Mouse (Mus musculus) intestine, embryonic 15.5 days (tissue): ENCODE measurements at regions not wholly inside any gene's neighbourhood (a gene's known extent, or its start where the extent isn't known, plus 50 kb on each side); places are given as distances from the start of the nearest gene placed in this dataset.

ENCODE experiments used
- ATAC-seq: fragments of 200-750 bp; cut with Nextera tagmentation; 2 replicates; pipeline ENCODE4 v1.8.0; 2017; ENCODE audit warnings: moderate TSS enrichment, moderate library complexity
- H3K27ac ChIP-seq: fragments of 300-500 bp; sonication (generic); 2 replicates; pipeline ENCODE4 v1.5.1; 2015; ENCODE audit warnings: mild to moderate bottlenecking, inconsistent platforms
- H3K27me3 ChIP-seq: fragments of 300-500 bp; sonication (generic); replicated peaks from 2 replicates; pipeline ENCODE4 v1.6.1; 2015; ENCODE audit warnings: inconsistent platforms
- H3K36me3 ChIP-seq: fragments of 300-500 bp; sonication (generic); 2 replicates; pipeline ENCODE4 v1.6.1; 2015; ENCODE audit warnings: inconsistent platforms
- H3K4me1 ChIP-seq: fragments of 300-500 bp; sonication (generic); replicated peaks from 2 replicates; pipeline ENCODE4 v1.6.1; 2015; ENCODE audit warnings: inconsistent platforms
- H3K4me2 ChIP-seq: fragments of 300-500 bp; sonication (generic); replicated peaks from 2 replicates; pipeline ENCODE4 v1.6.1; 2015; ENCODE audit warnings: mild to moderate bottlenecking, inconsistent platforms
- H3K4me3 ChIP-seq: fragments of 300-500 bp; sonication (generic); replicated peaks from 2 replicates; pipeline ENCODE4 v1.5.1; 2015; ENCODE audit warnings: inconsistent platforms
- H3K9ac ChIP-seq: fragments of 300-500 bp; sonication (generic); 2 replicates; pipeline ENCODE4 v1.6.1; 2015; ENCODE audit warnings: inconsistent platforms
- H3K9me3 ChIP-seq: fragments of 300-500 bp; sonication (generic); 2 replicates; pipeline ENCODE4 v1.6.1; 2016; ENCODE audit warnings: inconsistent platforms
- WGBS: fragments of 180-500 bp; shearing (Covaris S2); methylation state at CpG from one replicate; pipeline ENCODE4 v1.1.7; 2015; 5-methylcytosine and 5-hydroxymethylcytosine counted together

DNA sequence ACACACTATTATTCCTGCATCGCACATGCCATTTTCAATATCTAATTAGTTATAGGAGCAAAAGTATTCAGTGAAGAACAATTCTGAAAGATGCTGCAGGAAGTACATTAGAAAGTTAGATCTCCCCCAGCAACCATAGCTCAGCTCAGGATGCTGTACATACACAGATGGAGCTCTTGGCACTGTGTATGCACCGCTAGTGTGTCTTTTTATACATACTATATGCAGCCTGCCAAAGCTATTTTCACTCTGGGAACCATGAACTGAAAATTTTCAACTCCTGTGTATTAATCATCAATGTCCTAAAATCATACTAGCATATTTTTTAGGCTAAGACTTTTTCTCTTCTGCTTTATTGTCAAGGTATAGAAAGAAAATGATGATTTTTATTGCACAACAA is 944.5 kb downstream of the Fam19a2 start:
- no peak overlapping the region for H3K27ac ChIP-seq
- WGBS, result 87% methylated on average over 2 of the region's 2 CpGs
- H3K4me3 ChIP-seq, result no peak overlapping the region
- no peak overlapping the region for H3K4me2 ChIP-seq
- ATAC-seq, result no peak
- H3K9me3 ChIP-seq, result no peaks in the 10 kb centered on the region
- no peaks in the 10 kb centered on the region for H3K27me3 ChIP-seq
- no peaks in the 10 kb centered on the region for H3K36me3 ChIP-seq
- no peaks in the 10 kb centered on the region for H3K4me1 ChIP-seq
- no peak overlapping the region for H3K9ac ChIP-seq

GRCm38 (mm10) chr10:124219461-124219860 is 955.7 kb downstream of the Fam19a2 start:
- no peaks in the 10 kb centered on the region for H3K36me3 ChIP-seq
- no peak overlapping the region for H3K9ac ChIP-seq
- H3K4me1 ChIP-seq, result no peaks in the 10 kb centered on the region
- no peak for ATAC-seq
- no peak overlapping the region for H3K4me2 ChIP-seq
- no peak overlapping the region for H3K27ac ChIP-seq
- no peak overlapping the region for H3K4me3 ChIP-seq
- H3K27me3 ChIP-seq, result no peaks in the 10 kb centered on the region
- no peaks in the 10 kb centered on the region for H3K9me3 ChIP-seq
- WGBS, result 92% methylated on average over 1 of the region's 1 CpGs

GRCm38 (mm10) chr10:124222068-124222467 is 958.3 kb downstream of the Fam19a2 start:
- no peak overlapping the region for H3K27ac ChIP-seq
- ATAC-seq, result no peak
- WGBS, result 60% methylated on average over 2 of the region's 2 CpGs

GRCm38 (mm10) chr10:124227061-124227460 is 963.3 kb downstream of the Fam19a2 start:
- no peak for ATAC-seq
- no peaks in the 10 kb centered on the region for H3K27me3 ChIP-seq
- H3K27ac ChIP-seq, result no peak overlapping the region
- 97% methylated on average over 1 of the region's 1 CpGs for WGBS
- H3K9me3 ChIP-seq, result no peaks in the 10 kb centered on the region
- H3K9ac ChIP-seq, result no peak overlapping the region
- no peak overlapping the region for H3K4me2 ChIP-seq
- H3K36me3 ChIP-seq, result no peaks in the 10 kb centered on the region
- H3K4me1 ChIP-seq, result no peaks in the 10 kb centered on the region
- H3K4me3 ChIP-seq, result no peak overlapping the region

More at GRCm38 (mm10) chr10:124222068-124222467, 958.3 kb downstream of the Fam19a2 start:
- H3K4me1 ChIP-seq, result no peaks in the 10 kb centered on the region
- no peak overlapping the region for H3K4me3 ChIP-seq
- H3K9me3 ChIP-seq, result no peaks in the 10 kb centered on the region
- H3K9ac ChIP-seq, result no peak overlapping the region
- H3K4me2 ChIP-seq, result no peak overlapping the region
- no peaks in the 10 kb centered on the region for H3K36me3 ChIP-seq
- no peaks in the 10 kb centered on the region for H3K27me3 ChIP-seq

DNA sequence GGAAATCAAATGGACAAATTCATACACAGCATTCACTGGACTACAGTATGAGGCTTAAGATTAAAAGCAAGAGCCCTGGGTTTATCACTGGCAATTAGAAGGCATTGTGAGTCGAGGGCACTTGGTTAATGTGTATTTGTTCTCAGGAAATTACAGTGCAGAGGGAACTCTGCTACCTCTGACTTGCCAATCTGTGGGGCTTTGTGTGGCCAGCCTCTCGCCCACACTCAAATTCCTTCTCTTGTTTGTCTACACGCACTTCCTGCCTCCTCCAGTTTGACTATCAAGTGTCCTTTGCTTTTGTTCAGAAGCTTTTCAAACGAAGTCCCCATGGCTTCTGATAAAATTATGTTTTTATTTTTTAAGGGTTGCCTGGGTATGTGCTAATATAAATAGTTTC is 985.6 kb downstream of the Fam19a2 start:
- H3K4me2 ChIP-seq, result no peak overlapping the region
- no peak overlapping the region for H3K27ac ChIP-seq
- H3K4me1 ChIP-seq, result no peaks in the 10 kb centered on the region
- no peak overlapping the region for H3K9ac ChIP-seq
- H3K27me3 ChIP-seq, result no peaks in the 10 kb centered on the region
- H3K9me3 ChIP-seq, result no peaks in the 10 kb centered on the region
- WGBS, result 29% methylated on average over 4 of the region's 4 CpGs
- ATAC-seq, result no peak
- no peak overlapping the region for H3K4me3 ChIP-seq
- no peaks in the 10 kb centered on the region for H3K36me3 ChIP-seq

DNA sequence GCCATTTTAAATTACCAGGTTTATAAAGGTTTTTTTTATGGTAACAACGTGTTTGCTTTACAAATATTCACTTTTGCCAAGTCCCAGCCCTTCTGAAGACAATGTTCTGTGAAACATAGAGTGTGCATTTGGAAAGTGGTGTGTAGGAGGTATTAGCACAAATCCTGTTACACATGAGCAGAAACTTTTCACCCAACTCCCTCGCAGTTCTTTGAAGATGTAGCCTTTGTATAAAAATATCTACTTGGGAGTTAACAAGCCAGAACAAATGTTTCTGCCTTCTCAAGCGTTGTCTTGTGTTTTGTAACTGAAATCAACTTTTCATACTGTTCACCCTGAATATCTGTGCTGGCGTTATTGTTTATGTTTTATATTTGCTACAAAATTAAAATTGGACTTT is 986.2 kb downstream of the Fam19a2 start:
- Histone ChIP-seq H3K36me3 (no peaks in the 10 kb centered on the region), H3K9me3 (no peaks in the 10 kb centered on the region), H3K27me3 (no peaks in the 10 kb centered on the region), H3K9ac (no peak overlapping the region), H3K4me1 (no peaks in the 10 kb centered on the region), H3K4me2 (no peak overlapping the region), H3K27ac (no peak overlapping the region), H3K4me3 (no peak overlapping the region)
- no peak for ATAC-seq
- WGBS, result 55% methylated on average over 4 of the region's 4 CpGs

- Histone ChIP-seq H3K27me3 (no peaks in the 10 kb centered on the region), H3K4me2 (peak overlapping the region; percentile 49), H3K4me3 (peak overlapping the region; percentile 15; the same call in 1 of the 2 replicates), H3K27ac (no peak overlapping the region), H3K9me3 (no peaks in the 10 kb centered on the region), H3K9ac (no peak overlapping the region), H3K4me1 (0 out of 2 replicates have a peak, but pooled peaks cover 2% of the 10 kb centered on the region), H3K36me3 (no peaks in the 10 kb centered on the region)
- no peak for ATAC-seq
- WGBS, result 42% methylated on average over 18 of the region's 18 CpGs
Measured at GRCm38 (mm10) chr10:124288301-124288995, 1024.7 kb downstream of the Fam19a2 start.

DNA sequence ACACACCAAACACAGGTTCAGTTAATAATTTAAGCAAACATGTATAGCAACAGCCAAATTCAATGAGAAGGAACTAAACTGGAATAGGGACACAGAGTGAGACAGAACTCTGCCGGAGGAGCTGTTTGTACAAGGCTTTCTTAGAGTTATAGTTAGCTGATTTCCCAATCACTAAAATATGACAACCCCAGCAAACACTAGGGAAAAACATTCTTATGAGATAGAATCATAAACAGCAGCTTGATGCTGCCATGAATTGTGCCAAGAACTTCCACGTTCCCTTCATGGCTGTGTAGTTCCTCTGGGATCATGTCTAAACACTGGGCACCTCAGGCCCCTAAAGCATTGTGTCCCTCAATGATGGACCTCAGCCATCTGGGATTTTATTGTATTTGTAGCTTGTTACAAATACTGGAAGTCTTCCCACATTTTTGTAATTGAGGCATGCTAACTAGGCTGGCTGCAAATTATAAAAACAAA is 1033.4 kb downstream of the Fam19a2 start:
- Histone ChIP-seq H3K4me3 (no peak overlapping the region), H3K9me3 (no peaks in the 10 kb centered on the region), H3K27ac (no peak overlapping the region), H3K4me2 (no peak overlapping the region), H3K36me3 (no peaks in the 10 kb centered on the region), H3K4me1 (no peaks in the 10 kb centered on the region), H3K9ac (no peak overlapping the region), H3K27me3 (no peaks in the 10 kb centered on the region)
- no peak for ATAC-seq
- 75% methylated on average over 2 of the region's 2 CpGs for WGBS

- Histone ChIP-seq H3K27me3 (no peaks in the 10 kb centered on the region), H3K4me1 (no peaks in the 10 kb centered on the region), H3K4me2 (no peak overlapping the region), H3K9ac (no peak overlapping the region), H3K9me3 (no peaks in the 10 kb centered on the region), H3K27ac (no peak overlapping the region), H3K4me3 (no peak overlapping the region), H3K36me3 (no peaks in the 10 kb centered on the region)
- WGBS, result 83% methylated on average over 1 of the region's 1 CpGs
- no peak for ATAC-seq
Measured at GRCm38 (mm10) chr10:124304683-124305082, 1040.9 kb downstream of the Fam19a2 start.

- no peak for ATAC-seq
Measured at GRCm38 (mm10) chr10:124305644-124306043, 1041.8 kb downstream of the Fam19a2 start.

DNA sequence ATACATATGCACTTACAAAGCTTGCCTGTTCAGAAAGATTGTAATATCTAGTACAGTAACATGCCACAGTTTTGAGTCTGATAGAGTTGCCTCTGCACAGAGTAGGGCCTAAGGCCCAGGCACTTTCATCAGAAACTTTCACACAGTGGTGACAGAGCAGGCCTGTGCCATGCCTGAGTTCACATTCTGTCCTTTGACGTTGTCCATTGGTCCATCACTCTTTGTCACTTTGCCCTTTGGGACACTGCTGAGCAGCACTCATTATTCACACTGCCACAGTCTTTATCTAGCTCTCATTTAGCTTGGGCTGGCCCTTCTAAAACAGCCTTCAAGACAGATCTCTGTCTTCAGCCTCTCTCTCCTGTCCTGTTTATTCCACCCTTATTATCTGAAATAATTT is 1055.0 kb downstream of the Fam19a2 start:
- Histone ChIP-seq H3K27me3 (no peaks in the 10 kb centered on the region), H3K36me3 (no peaks in the 10 kb centered on the region), H3K4me3 (no peak overlapping the region), H3K27ac (no peak overlapping the region), H3K9me3 (no peaks in the 10 kb centered on the region), H3K9ac (no peak overlapping the region), H3K4me2 (no peak overlapping the region), H3K4me1 (no peaks in the 10 kb centered on the region)
- no peak for ATAC-seq
- 59% methylated on average over 1 of the region's 1 CpGs for WGBS

More at GRCm38 (mm10) chr10:124305644-124306043, 1041.8 kb downstream of the Fam19a2 start:
- Histone ChIP-seq H3K36me3 (no peaks in the 10 kb centered on the region), H3K9ac (no peak overlapping the region), H3K4me2 (no peak overlapping the region), H3K4me3 (no peak overlapping the region), H3K4me1 (no peaks in the 10 kb centered on the region), H3K9me3 (no peaks in the 10 kb centered on the region), H3K27me3 (no peaks in the 10 kb centered on the region), H3K27ac (no peak overlapping the region)
- 81% methylated on average over 3 of the region's 3 CpGs for WGBS

DNA sequence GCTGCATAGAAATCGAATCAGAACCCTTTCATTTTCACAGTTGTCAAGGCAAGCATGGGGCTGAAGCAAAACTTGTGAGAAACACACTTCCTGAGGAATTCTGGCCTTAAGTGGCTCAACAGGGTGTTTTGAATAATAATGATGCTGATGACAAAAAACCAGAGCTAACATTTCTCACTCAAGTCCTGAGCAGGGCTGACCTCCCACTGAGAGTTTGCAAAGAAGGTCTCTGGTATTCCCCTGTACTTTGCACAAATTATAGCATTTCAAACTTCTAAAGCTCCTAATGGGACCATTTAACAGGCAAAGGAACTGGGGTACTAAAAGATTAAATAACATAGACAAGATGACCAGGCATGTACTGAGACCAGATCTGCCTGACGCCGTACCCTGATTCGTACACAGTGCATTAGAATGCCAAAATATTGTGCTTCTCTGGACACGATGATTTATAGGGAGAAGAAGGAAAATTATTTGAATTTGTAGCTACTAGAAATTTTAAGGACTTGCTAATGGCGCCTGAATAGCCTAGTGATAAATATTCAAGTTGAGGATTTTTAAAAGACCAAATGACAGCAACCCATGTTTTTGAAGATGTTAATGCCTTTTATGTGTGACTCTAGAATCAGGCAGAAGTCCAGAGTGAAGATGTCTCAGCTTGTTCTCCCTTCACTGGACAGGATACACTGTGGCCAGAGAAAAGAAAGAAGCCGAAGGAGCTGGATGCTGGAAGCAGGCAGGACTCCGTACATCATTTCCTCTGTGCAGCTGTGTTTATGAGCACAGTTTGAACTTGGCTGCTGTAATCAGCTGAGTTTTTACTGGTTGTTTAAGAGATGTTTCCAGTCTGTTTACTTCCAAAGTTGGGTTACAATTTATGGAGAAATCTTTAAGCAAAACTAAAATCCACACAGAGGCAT is 1056.7 kb downstream of the Fam19a2 start:
- ATAC-seq, result peak; percentile 83
- Histone ChIP-seq H3K27ac (peak overlapping the region; percentile 22; the same call in 1 of the 2 replicates), H3K9me3 (no peaks in the 10 kb centered on the region), H3K4me3 (no peak overlapping the region), H3K36me3 (no peaks in the 10 kb centered on the region), H3K27me3 (no peaks in the 10 kb centered on the region), H3K9ac (no peak overlapping the region), H3K4me2 (no peak overlapping the region), H3K4me1 (no peaks in the 10 kb centered on the region)
- 49% methylated on average over 8 of the region's 8 CpGs for WGBS
